Mouse (Mus musculus) cerebellum, postnatal 14 days (tissue): ENCODE measurements at regions not wholly inside any gene's neighbourhood (a gene's known extent, or its start where the extent isn't known, plus 50 kb on each side); places are given as distances from the start of the nearest gene placed in this dataset.
A peak's percentile ranks its signal among the peaks of the same experiment; 100 is the strongest.

Source experiments
- DNase-seq, 2 experiments: peaks; one replicate each; pipeline ENCODE4 v3.0.0; 2021; ENCODE audit warnings: mixed read lengths in 2 of 2

- peak in 1 of 2 experiments; percentile 1 for DNase-seq
Observed at GRCm38 (mm10) chrX:155432862-155433261, 92.3 kb upstream of the Prdx4 start.
